Mouse (Mus musculus): ENCODE results near the gene Gfm2. TPM values are rescaled to one million over a fixed set of nuclear protein-coding genes. Genes with fewer than 3 reads are reported as not detected.
"Not testable (repeated sequence)": the region's sequence is repeated elsewhere in the genome, so short reads cannot be mapped to it uniquely, and the experiment has no call there.

Gene Gfm2
- polyA plus RNA-seq, 1 experiment: 34.1 TPM

GRCm38 (mm10) chr13:97121341-97121740, 16.4 kb upstream of the Gfm2 start:
- Histone ChIP-seq H3K27ac (ENCODE audit: insufficient read depth, low read length) (no peak overlapping the region), H3K27me3 (ENCODE audit: control insufficient read depth, insufficient read depth, low read length) (no peaks in the 10 kb centered on the region), H3K4me1 (ENCODE audit: control insufficient read depth, insufficient read depth, low read length) (no peaks in the 10 kb centered on the region), H3K4me3 (replicated peaks; ENCODE audit: insufficient read depth, low read depth, low read length) (no peak overlapping the region)
- no peak for DNase-seq
- 67% methylated on average over 3 of the region's 3 CpGs for WGBS
- no peak for TF ChIP-seq CTCF (IDR thresholded peaks at IDR 0.05; ENCODE audit: borderline replicate concordance, insufficient read depth, low read depth, low read length)
- no peak for TF ChIP-seq POLR2A (IDR thresholded peaks at IDR 0.05; ENCODE audit: borderline replicate concordance, insufficient read depth, low read length)

DNA sequence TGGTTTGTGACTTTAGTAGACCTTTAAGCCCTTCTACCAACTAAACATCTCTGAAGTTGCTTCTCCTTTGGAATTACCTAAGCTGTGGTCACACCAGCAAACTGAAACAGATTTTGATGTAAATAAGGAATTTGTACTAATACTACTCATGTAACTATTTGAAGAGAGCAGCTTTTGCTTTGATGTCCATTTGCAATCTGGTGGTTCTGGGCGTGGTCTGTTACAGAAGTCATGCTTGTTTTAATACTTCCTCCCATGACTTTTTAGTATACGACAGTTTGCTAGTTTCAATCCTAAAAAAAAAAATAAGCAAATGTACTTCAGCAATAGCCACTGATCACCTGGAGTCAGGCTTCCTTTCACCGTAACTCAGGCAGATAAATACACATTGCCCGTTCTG, 8.1 kb upstream of the Gfm2 start:
- not testable (repeated sequence) for DNase-seq; H3K4me3 ChIP-seq (replicated peaks; ENCODE audit: insufficient read depth, low read depth, low read length); H3K27me3 ChIP-seq (ENCODE audit: control insufficient read depth, insufficient read depth, low read length); H3K27ac ChIP-seq (ENCODE audit: insufficient read depth, low read length); H3K4me1 ChIP-seq (ENCODE audit: control insufficient read depth, insufficient read depth, low read length)
- WGBS: 97% methylated on average over 4 of the region's 4 CpGs

DNA sequence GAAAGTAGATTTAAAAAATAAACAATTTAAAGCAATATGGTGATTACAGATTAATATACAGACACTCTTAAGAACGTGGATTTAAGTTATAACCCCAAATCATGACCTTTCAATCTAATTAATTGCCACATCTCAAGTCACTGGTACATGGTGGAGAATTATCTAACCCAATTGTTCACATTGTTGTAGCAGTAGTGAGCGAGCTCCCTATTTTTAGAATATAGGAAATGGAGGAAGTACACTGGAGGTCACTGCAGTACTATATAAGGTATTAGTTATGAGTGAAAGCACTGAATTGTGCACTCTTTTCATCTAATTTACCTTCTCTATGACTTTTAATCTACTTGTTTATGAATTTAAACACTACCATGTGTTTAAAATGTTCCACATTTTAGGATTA, 7.3 kb upstream of the Gfm2 start:
- no CpG with 5 or more reads among the region's 2 CpGs for WGBS
- H3K27ac ChIP-seq (ENCODE audit: insufficient read depth, low read length); DNase-seq; H3K4me3 ChIP-seq (replicated peaks; ENCODE audit: insufficient read depth, low read depth, low read length); H3K27me3 ChIP-seq (ENCODE audit: control insufficient read depth, insufficient read depth, low read length); H3K4me1 ChIP-seq (ENCODE audit: control insufficient read depth, insufficient read depth, low read length): not testable (repeated sequence)

DNA sequence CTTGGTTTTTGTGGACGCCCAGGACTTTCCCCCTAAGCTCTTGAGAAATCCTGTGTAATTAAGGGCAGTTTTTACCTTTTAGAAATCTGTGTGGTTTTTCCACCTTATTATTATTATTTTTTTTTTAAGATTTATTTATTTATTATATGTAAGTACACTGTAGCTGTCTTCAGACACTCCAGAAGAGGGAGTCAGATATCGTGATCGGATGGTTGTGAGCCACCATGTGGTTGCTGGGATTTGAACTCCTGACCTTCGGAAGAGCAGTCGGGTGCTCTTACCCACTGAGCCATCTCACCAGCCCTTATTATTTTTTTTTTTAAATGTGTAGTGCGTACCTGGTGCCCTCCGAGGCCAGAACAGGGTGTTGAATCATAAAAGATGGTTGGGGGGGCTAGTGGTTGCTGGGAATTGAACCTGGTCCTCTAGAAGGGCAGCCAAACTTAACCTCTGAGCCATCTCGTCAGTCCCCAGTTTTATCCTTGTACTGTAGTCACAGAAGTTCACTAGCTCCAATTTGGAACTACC, 731 bp downstream of the Gfm2 start:
- H3K4me3 ChIP-seq (replicated peaks; ENCODE audit: insufficient read depth, low read depth, low read length): peak overlapping the region; percentile 96
- H3K27ac ChIP-seq (ENCODE audit: insufficient read depth, low read length); H3K4me1 ChIP-seq (ENCODE audit: control insufficient read depth, insufficient read depth, low read length); H3K27me3 ChIP-seq (ENCODE audit: control insufficient read depth, insufficient read depth, low read length); DNase-seq: not testable (repeated sequence)
- whole genome bisulfite sequencing: 26% methylated on average over 8 of the region's 8 CpGs

DNA sequence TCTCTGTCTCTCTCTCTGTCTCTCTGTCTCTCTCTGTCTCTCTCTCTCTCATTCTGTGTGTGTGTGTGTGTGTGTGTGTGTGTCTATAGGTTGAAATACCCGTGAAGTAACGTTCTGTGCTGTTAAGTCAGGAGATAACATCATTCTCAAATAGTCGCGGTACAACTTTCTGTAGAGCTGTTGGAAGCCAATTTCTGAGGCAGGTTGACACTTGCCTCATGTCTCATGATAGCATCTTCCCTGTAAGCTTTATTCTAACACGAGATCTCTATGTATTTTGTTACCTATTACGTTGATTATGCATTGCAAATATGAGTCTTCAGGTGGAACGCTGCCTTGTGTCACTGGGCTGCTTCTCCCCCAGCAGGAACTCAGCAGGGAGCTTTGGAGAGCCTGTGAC, 4.6 kb downstream of the Gfm2 start:
- no peak for DNase-seq
- WGBS: 84% methylated on average over 7 of the region's 7 CpGs

DNA sequence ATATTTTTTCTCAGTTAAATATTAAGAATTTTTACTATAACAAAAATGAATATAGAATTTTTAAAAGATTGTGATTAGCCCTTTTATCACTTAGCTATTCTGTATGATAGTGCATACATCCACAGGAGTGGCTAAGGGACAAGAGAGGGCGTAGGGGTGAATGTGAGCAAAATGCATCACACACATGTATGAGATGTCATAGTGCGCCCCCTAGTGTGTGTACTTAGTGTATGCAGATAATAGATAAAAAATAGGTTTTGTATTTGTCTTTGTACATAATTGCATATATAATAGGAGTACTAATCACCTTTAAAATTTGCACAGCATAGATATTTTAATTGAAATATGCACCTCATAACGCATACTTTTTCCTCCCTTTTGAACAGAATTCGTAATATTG, 8.1 kb downstream of the Gfm2 start:
- 53% methylated on average over 4 of the region's 4 CpGs for WGBS
- no peak overlapping the region for H3K27ac ChIP-seq (ENCODE audit: insufficient read depth, low read length)
- H3K27me3 ChIP-seq (ENCODE audit: control insufficient read depth, insufficient read depth, low read length): no peaks in the 10 kb centered on the region
- no peak for TF ChIP-seq POLR2A (IDR thresholded peaks at IDR 0.05; ENCODE audit: borderline replicate concordance, insufficient read depth, low read length)
- TF ChIP-seq CTCF (IDR thresholded peaks at IDR 0.05; ENCODE audit: borderline replicate concordance, insufficient read depth, low read depth, low read length): peak; percentile 54; the same call in 1 of the 2 replicates
- no peaks in the 10 kb centered on the region for H3K4me1 ChIP-seq (ENCODE audit: control insufficient read depth, insufficient read depth, low read length)
- peak in 1 of 2 experiments; percentile 40 for DNase-seq
- no peak overlapping the region for H3K4me3 ChIP-seq (replicated peaks; ENCODE audit: insufficient read depth, low read depth, low read length)

More for the DNA sequence above, 4.6 kb downstream of the Gfm2 start:
- no peak overlapping the region for H3K27ac ChIP-seq (ENCODE audit: insufficient read depth, low read length)
- TF ChIP-seq POLR2A (IDR thresholded peaks at IDR 0.05; ENCODE audit: borderline replicate concordance, insufficient read depth, low read length): no peak
- TF ChIP-seq CTCF (IDR thresholded peaks at IDR 0.05; ENCODE audit: borderline replicate concordance, insufficient read depth, low read depth, low read length): no peak
- H3K4me3 ChIP-seq (replicated peaks; ENCODE audit: insufficient read depth, low read depth, low read length): no peak overlapping the region
- H3K27me3 ChIP-seq (ENCODE audit: control insufficient read depth, insufficient read depth, low read length): no peaks in the 10 kb centered on the region
- H3K4me1 ChIP-seq (ENCODE audit: control insufficient read depth, insufficient read depth, low read length): no peaks in the 10 kb centered on the region

GRCm38 (mm10) chr13:97175520-97176264, 38.0 kb downstream of the Gfm2 start:
- TF ChIP-seq POLR2A (IDR thresholded peaks at IDR 0.05; ENCODE audit: borderline replicate concordance, insufficient read depth, low read length): no peak
- no peak for TF ChIP-seq CTCF (IDR thresholded peaks at IDR 0.05; ENCODE audit: borderline replicate concordance, insufficient read depth, low read depth, low read length)
- Histone ChIP-seq H3K4me1 (ENCODE audit: control insufficient read depth, insufficient read depth, low read length) (no peaks in the 10 kb centered on the region), H3K27ac (ENCODE audit: insufficient read depth, low read length) (no peak overlapping the region), H3K4me3 (replicated peaks; ENCODE audit: insufficient read depth, low read depth, low read length) (no peak overlapping the region), H3K27me3 (ENCODE audit: control insufficient read depth, insufficient read depth, low read length) (no peaks in the 10 kb centered on the region)
- no peak for DNase-seq
- 86% methylated on average over 10 of the region's 10 CpGs for WGBS

DNA sequence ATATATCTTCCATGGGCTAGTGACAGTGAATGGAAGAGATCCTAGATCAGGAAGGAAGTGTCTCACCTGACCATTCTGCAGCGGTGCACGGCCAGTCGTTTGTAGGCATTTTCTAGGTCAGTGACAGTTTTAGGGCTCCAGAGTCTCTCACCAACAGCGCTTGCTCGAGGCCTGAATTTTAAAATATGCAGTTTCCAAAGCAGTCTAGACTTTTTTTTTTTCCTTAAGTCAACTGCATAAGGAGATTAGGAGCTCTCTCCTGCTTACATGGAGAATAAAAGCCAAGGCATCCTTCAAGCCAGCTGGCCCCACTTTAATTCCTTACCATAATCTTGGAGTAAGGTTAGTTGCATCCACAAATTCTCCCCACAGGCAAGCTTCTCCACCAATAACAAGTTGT, 39.0 kb downstream of the Gfm2 start:
- Histone ChIP-seq H3K27me3 (ENCODE audit: control insufficient read depth, insufficient read depth, low read length) (no peaks in the 10 kb centered on the region), H3K4me3 (replicated peaks; ENCODE audit: insufficient read depth, low read depth, low read length) (no peak overlapping the region), H3K27ac (ENCODE audit: insufficient read depth, low read length) (no peak overlapping the region), H3K4me1 (ENCODE audit: control insufficient read depth, insufficient read depth, low read length) (no peaks in the 10 kb centered on the region)
- no peak for DNase-seq
- TF ChIP-seq CTCF (IDR thresholded peaks at IDR 0.05; ENCODE audit: borderline replicate concordance, insufficient read depth, low read depth, low read length) (no peak), POLR2A (IDR thresholded peaks at IDR 0.05; ENCODE audit: borderline replicate concordance, insufficient read depth, low read length) (no peak)
- WGBS: 90% methylated on average over 5 of the region's 5 CpGs

All from cerebellum, adult 2 months (tissue).